Mouse (Mus musculus) granulocyte monocyte progenitor cell, adult 5-6 weeks (primary cell): ENCODE results near the gene Prkcz. TPM values are rescaled to one million over a fixed set of nuclear protein-coding genes. Genes with fewer than 3 reads are reported as not detected.
"Not testable (repeated sequence)": the region's sequence is repeated elsewhere in the genome, so short reads cannot be mapped to it uniquely, and the experiment has no call there.

Source experiments
- ATAC-seq: replicated peaks from 2 replicates; pipeline ENCODE4 v1.8.0; 2016; ENCODE audit warnings: mild to moderate bottlenecking, moderate TSS enrichment, inconsistent platforms; ENCODE audit not compliant: poor library complexity, severe bottlenecking
- total RNA-seq, 2 experiments: library from RNA; stranded (forward) in 1 of 2; stranded (reverse) in 1 of 2; fragments of 200-712, 200-1000 nt in 1 of 2; fragments of >200 nt in 1 of 2; fragmentation: Nextera tagmentation in 1 of 2; gene quantifications; 2 replicates each; pipeline ENCODE4 v1.2.3; 2014 to 2017

The Prkcz gene
- total RNA-seq, 2 experiments from 2014 or later: not detected

DNA sequence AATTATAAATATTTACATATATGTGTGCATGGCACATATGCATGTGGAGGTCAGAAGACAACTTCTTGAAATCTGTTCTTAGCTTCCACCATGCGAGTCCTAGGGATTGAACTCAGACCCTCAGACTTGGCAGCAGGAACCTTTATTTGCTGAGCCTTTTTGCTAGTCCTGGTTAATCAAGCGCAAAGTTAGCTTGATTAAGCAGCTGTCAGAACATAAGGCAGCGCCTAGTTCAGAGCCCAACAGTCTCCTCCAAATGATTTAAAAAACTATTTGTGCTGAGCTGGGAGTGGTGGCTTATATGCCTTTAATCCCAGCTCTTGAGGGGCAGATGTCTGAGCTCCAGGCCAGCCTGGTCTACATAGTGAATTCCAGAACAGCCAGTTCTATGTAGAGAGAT lies 110.0 kb downstream of the Prkcz start:
- ATAC-seq: no peak

GRCm38 (mm10) chr4:155250361-155251117 lies 110.6 kb downstream of the Prkcz start:
- peak; percentile 23 for ATAC-seq

- peak; percentile 78 for ATAC-seq
Observed at GRCm38 (mm10) chr4:155249648-155250351, 111.4 kb downstream of the Prkcz start, which contains the start of gene Faap20. Gene Faap20, plus strand, starts transcription at chr4:155249802.

GRCm38 (mm10) chr4:155249257-155249647 lies 111.9 kb downstream of the Prkcz start:
- ATAC-seq: peak; percentile 82

DNA sequence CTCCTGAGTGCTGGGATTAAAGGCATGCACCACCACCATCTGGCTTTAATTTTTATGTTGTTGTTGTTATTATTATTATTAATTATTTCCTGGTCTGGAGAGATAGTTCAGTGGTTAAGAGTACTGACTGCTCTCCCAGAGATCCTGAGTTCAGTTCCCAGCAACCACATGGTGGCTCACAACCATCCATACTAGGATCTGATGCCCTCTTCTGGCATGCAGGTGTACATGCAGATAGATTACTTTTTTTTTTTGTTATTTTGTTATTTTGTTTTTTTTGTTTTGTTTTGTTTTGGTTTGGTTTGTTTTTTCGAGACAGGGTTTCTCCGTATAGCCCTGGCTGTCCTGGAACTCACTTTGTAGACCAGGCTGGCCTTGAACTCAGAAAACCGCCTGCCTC lies 113.1 kb downstream of the Prkcz start:
- not testable (repeated sequence) for ATAC-seq

GRCm38 (mm10) chr4:155246691-155247105 lies 114.5 kb downstream of the Prkcz start:
- ATAC-seq: no peak

DNA sequence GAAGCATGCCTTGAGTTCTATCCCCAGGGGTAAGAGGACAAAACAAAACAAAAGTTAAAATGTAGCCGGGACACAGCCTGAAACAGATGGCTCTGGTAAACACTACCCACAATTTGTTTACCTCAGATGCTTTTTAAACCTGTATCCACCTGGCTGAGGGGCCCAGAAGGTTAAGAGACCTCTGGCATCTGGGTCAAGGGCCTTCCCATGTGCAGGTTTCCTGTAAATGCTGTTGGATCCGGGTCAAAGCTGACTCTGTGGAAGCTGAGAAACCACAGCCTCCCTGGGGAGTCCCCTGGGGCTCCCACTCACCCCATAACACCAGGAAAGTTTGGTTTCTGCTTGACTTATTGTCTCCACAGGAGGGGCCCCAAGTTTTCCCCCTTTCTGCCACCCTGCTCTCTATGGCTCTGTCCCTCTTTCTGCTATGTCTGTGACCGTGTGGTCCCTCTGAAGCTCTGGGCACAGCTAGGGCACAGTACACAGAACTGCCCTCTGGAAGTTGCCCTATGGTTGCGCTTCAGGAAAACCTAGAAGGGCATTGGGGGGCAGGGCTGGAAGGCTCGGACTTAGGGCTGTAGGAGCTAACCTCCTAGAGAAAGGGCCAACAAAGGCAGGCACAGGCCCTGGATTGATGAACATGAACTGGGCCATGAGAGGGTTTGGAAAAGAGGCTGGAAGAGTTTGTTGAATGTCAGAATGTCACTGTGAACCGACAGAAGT lies 115.2 kb downstream of the Prkcz start:
- ATAC-seq: no peak

DNA sequence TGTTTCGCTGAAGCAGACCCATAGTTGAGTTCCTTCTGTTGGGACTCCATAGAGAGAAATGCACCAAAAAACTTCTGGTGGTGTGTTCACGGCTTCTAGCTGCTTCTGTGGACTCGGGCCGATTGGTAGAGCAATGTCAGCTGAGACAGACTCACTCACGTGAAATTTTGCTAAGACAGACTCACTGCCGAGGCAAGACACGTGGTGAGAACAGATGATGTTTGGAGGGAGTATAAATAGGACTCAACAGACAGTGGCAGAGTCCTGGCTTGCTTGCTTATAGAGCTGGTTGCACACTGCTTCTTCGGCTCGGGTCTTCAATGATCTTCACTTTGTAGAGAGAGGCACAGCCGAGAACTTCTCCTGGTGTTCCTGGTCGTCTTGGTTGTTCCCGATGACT lies 117.9 kb downstream of the Prkcz start:
- ATAC-seq: no peak

- ATAC-seq: no peak
Observed at GRCm38 (mm10) chr4:155242292-155242691, 118.9 kb downstream of the Prkcz start.

- no peak for ATAC-seq
Observed at GRCm38 (mm10) chr4:155241789-155242188, 119.4 kb downstream of the Prkcz start.

- ATAC-seq: no peak
Observed at GRCm38 (mm10) chr4:155239494-155239893, 121.7 kb downstream of the Prkcz start.

DNA sequence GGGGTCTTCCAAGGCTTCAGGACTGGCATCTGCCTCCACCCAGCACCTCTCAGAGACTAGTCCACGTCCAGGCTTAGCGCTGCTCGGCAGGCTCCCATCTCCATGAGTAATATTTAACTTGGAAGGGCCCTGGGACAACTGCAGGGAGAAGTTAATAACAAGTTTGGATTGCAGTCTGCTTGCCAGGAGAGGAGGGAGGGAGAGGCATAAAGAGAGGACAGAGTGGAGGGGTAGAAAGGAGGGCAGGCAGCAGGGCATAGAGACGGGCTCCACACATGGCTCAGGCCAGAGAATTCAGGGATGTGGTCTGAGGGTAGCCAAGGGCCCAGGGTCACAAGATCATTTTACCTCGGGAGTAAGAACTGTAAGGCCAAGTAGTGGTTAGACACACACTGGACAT lies 122.9 kb downstream of the Prkcz start:
- no peak for ATAC-seq

DNA sequence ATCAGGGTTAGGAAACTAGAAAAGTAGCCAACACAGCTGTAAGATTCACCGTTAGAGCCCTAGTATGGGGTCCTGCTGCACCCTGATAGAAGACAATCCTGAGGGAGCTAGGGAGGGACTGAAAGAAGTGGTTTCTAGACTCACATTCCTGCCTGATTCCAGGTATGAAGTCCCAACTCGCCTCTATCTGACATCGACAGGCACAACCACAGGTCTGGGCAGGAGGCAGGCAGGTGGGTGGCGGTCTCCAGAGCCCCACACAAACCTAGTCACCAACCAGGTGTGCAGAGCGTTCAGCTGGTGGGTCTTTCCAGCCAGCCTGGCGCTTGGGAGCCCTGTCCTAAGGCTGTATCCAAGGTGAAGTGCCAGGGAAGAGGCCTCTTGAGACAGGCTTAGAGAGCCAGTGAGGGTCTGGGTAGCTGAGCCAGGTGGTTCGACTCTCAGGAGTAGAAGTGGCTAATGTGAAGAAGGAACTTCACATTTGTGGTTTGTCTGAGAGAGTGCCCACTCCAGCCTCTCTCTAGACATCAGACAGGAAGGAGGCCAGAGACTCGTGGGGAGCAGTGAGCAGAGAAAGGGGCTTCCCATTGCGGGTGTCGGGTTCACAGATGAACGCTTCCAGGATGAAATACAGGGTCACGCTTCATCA lies 124.3 kb downstream of the Prkcz start:
- peak; percentile 21; the same call in 1 of the 2 replicates for ATAC-seq

DNA sequence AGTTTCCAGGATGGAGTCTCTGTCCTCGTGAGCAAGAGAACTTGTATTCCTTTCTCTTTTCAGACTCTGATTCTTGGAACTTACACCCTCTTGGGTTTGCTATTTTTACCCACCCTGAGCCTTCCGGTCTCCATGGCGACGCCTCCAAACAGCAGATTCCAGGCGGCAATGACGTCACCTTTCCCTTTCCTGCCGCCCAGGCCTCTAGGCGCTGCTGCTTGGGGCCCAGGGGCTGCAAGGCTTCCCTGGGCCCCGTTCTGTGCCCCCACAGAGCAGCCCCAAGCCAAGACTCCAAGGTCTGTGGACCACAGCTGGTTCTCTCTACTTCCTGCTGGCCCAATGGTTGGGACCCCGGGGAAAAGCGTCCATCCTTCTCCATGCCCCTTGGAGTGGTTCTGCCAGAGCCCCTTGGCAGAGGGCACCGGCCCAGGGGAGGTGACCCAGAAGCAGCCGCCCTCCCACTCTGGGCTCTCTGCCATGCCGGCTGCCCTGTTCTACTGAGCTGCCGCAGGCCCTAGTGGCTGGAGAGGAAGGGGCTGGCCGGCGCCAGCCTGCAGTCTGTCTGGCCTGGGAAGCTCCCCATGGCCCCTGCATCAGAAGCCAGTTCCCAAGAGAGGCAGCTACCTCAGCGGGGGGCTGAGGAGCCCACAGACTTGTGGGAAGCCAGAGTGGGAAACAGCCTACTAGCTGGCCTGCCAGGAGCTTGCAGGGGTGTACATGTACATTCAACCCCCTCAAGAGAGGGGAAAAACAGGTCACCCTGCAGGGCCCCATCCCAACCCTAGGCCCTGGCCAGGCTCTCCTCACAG lies 125.6 kb downstream of the Prkcz start:
- peak; percentile 49 for ATAC-seq

DNA sequence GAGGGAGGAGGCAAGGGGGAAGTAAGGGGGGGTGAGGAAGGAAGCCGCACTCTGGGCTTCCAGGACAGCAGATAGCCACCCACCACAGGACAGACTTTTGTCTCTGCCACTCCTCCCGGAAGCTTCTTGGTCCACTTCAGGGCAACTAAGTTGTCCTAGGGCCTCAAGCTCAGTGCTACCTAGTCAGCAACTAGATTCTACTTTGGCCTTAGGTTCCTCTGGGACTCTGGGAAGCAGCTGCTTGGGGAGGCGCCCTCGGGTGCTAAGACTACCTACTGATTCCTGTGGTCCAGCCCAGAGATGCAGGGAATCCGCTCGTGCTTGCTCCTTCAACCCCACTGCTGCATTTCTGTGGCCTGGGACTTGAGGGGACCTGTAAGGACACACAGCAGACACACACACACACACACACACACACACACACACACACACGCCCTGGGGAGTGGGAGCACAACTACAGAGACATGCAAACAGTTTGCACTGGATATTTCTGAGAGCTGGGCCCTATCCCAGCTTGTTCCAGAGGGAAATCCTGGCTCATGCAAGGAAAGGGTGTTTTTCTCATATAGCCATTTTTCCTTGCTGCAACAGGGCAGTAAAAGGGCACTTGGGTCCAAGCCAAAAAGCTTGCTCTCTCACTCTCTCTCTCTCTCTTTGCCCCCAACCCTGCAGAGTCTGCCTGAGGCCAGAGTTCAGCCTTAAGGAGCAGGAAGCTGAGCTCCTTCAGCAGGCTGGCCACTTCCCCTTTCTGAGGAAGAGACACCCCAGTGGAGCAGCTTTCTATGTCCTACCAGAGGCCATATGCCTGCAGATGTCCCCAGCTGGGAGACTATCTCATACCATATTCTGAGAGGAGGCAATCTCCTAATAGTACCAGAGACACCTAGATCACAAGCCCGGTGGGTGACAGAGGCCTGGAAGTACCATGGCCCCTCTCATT lies 126.5 kb downstream of the Prkcz start:
- peak; percentile 77 for ATAC-seq

DNA sequence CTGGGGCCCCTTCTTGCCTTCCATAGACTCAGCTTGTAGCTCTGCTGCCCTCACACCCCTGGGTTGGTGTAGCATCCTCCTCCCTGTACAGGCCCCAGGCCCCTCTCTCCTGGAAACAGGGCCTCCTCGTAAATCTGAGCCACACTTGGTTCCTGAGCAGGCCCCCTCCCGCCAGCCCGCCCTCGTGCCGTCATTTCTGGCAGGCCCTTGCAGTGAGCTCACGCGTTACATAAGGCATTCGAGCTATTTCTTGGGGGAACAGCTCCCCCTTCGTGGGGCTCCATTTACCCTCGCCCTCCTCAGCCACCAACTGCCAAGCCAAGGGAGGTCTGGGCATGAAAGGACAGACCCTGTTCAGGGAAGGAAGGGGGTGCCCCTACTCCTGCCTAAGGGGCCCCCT lies 127.3 kb downstream of the Prkcz start:
- 0 out of 2 replicates have a peak, but pooled peaks have one; percentile 15 for ATAC-seq

DNA sequence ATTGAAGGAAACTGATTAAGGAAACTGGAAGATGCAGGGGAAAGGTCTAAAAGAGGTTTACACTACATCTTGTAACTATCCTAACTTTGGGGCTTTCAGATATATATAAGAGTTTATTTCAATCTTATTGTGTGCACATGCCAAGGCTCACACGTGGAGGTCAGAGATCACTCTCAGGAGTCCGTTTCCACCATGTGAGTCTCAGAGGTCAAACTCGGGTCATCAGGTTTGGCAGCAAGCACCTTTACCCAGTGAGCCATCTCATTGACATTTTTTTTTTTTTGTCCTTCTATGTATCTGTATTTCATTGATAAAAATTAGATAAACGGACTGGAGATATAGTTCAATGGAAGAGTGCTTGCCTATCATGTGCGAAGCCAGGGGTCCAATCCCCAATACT lies 132.7 kb downstream of the Prkcz start:
- ATAC-seq: no peak

GRCm38 (mm10) chr4:155227986-155228385 lies 133.2 kb downstream of the Prkcz start:
- no peak for ATAC-seq

DNA sequence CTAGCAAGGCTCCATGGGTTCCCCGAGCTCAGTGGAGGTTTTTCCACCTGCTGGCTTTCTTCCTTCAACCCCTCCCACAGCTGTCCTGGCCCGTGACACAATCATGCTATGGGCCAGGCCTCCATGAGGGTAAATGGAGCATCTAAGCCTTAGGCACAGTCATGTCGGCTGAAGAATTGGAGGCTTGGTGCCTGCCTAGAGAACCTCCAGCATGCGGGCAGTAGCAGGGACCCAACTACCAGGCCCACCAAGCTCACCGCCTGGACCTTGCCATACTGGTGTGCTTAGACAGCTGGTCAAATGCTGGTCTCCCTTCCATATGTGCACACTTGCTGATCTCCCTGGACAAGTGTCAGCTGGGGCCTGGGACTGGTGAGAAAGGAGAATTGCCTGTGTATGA lies 135.2 kb downstream of the Prkcz start:
- ATAC-seq: no peak
